Mouse (Mus musculus) small intestine, adult 2 months (tissue): Measurements from ENCODE around the gene Pip4k2a. TPM values are rescaled to one million over a fixed set of nuclear protein-coding genes. Genes with fewer than 3 reads are reported as not detected.

Experiments used
- H3K27ac ChIP-seq: fragments of 200-500 bp; 2 replicates; pipeline ENCODE4 v1.5.1; 2012; ENCODE audit warnings: low read depth, low read length, control low read depth, inconsistent platforms; ENCODE audit not compliant: insufficient read depth
- H3K27me3 ChIP-seq: fragments of 200-500 bp; 2 replicates; pipeline ENCODE4 v1.6.1; 2012; ENCODE audit warnings: mild to moderate bottlenecking, moderate library complexity, low read length, inconsistent platforms; ENCODE audit not compliant: control insufficient read depth, insufficient read depth
- H3K36me3 ChIP-seq: fragments of 200-500 bp; 2 replicates; pipeline ENCODE4 v1.6.1; 2012; ENCODE audit warnings: mild to moderate bottlenecking, low read length, control low read depth, inconsistent platforms; ENCODE audit not compliant: control insufficient read depth, insufficient read depth
- H3K4me1 ChIP-seq: fragments of 200-500 bp; 2 replicates; pipeline ENCODE4 v1.6.1; 2012; ENCODE audit warnings: low read length, inconsistent platforms, mixed read lengths; ENCODE audit not compliant: control insufficient read depth, insufficient read depth, insufficient read length
- H3K4me3 ChIP-seq: fragments of 200-500 bp; 2 replicates; pipeline ENCODE4 v1.5.1; 2012; ENCODE audit warnings: low read depth, mild to moderate bottlenecking, control low read depth, inconsistent platforms, low read length, moderate library complexity
- CTCF ChIP-seq: fragments of 200-500 bp; IDR thresholded peaks from 2 replicates; pipeline ENCODE4 v1.5.1; 2012; ENCODE audit warnings: low read depth, mild to moderate bottlenecking, control low read depth, inconsistent platforms, low read length, moderate library complexity, mixed read lengths; ENCODE audit not compliant: insufficient replicate concordance, insufficient read length; ENCODE audit errors: extremely low read depth
- POLR2A ChIP-seq: fragments of 200-500 bp; IDR thresholded peaks from 2 replicates; pipeline ENCODE4 v1.6.1; 2012; ENCODE audit warnings: low read depth, mild to moderate bottlenecking, control low read depth, inconsistent platforms, low read length, moderate library complexity
- WGBS: fragments of 180-500 bp; shearing (Covaris S2); methylation state at CpG from one replicate; pipeline ENCODE4 v1.1.7; 2018; 5-methylcytosine and 5-hydroxymethylcytosine counted together
- polyA plus RNA-seq: library from polyadenylated mRNA; depleted of rRNA; stranded (reverse); fragments of >200 nt; gene quantifications from 2 replicates; pipeline ENCODE4 v1.2.3, GENCODE M21; 2012

Pip4k2a gene
- polyA plus RNA-seq, 1 experiment = 2.2 TPM

DNA sequence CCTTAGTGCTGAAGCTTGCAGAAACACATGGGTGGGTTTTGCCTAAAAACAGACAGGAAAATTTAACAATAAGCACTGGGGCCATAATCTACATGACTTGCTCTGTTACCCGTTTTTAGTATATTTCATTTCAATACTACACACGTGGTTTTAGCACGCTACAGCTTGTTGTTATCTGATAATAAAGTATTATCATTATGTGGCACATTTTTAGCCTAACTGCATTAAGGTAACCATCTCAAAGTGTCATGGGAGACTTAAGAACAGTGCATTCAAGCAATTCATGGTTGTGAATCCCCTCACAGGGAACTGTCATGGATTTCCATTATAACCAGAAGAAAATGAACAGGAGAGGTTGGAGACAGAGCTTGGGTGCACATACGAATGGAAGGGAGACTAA, 43.5 kb downstream of the Pip4k2a start:
- TF ChIP-seq POLR2A (no peak), CTCF (no peak)
- Histone ChIP-seq H3K4me3 (no peak overlapping the region), H3K4me1 (peaks cover 2% of the 10 kb centered on the region; the same call in 1 of the 2 replicates), H3K27ac (no peak overlapping the region), H3K36me3 (no peaks in the 10 kb centered on the region), H3K27me3 (no peaks in the 10 kb centered on the region)
- WGBS = 56% methylated on average over 4 of the region's 4 CpGs

DNA sequence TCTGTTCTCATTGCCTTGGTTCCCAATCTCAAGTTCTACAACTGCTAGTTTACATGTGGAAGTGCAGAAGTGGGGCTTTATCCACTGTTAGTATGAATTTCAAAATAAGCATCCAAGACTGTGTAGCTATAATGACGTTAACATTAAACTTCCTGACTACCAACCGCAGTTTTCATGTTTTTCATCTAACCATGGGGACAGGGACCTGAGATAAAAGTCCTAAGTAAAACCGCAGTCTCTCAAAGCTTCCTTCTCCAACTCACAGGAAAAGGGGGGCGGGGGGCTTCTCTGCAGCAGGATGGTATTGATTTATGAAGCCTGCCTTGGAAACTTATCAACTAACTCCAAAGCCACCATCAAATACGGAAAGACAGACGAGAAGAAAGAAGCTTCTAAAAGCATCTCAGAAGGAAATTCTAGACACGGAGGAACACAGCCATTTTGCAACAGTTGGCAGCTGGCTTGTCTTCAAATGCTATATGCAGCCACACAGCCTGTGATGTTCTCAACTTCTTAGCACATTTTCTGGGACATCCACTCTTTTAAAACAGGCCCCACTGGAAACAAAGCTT, 45.7 kb downstream of the Pip4k2a start:
- H3K4me3 ChIP-seq = no peak overlapping the region
- H3K27me3 ChIP-seq = no peaks in the 10 kb centered on the region
- WGBS = 33% methylated on average over 7 of the region's 7 CpGs
- H3K36me3 ChIP-seq = no peaks in the 10 kb centered on the region
- H3K4me1 ChIP-seq = peaks cover 2% of the 10 kb centered on the region; the same call in 1 of the 2 replicates
- no peak for TF ChIP-seq POLR2A
- no peak for TF ChIP-seq CTCF
- no peak overlapping the region; the same call in 1 of the 2 replicates for H3K27ac ChIP-seq

DNA sequence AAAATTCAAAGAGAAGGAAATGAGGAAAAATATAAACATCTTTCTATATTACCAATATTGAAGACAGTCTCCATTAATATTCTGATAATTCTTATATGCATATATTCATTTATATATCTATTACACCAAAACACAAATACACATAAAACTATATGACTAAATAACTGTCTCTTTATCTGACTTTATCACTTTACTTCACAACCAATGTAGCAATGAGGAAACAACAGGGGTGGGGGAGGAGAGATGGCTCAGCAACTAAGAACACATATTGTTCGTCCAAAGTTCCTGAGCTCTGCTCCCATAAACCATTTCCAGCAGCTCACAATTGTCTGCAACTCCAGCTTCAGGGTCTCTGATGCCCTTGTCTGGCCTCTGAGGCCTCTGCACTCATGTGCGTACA, 47.2 kb downstream of the Pip4k2a start:
- 61% methylated on average over 2 of the region's 2 CpGs for WGBS
- no peak overlapping the region for H3K27ac ChIP-seq
- H3K27me3 ChIP-seq = no peaks in the 10 kb centered on the region
- H3K4me3 ChIP-seq = no peak overlapping the region
- H3K36me3 ChIP-seq = no peaks in the 10 kb centered on the region
- TF ChIP-seq POLR2A (no peak), CTCF (no peak)
- peaks cover 1% of the 10 kb centered on the region; the same call in 1 of the 2 replicates for H3K4me1 ChIP-seq

DNA sequence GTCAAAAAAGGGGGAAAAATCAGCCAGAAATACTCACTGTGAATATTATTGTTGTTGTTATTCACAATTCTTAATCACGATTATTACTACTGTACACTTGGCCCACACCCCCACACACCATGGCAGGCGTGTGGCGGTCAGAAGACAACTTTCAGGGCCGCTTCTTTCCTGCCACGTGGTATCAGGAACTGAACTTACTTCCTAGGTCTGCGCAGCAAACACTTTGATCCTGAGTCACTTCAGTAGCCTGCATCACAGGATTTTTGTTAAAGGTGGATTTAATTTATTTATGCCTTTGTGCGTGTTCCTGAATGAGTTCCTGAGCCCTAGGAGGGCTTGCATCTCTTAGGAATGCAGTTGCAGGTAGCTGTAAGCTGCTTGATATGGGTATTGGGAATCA, 49.2 kb downstream of the Pip4k2a start:
- TF ChIP-seq CTCF (no peak), POLR2A (no peak)
- WGBS = 70% methylated on average over 7 of the region's 7 CpGs
- Histone ChIP-seq H3K36me3 (no peaks in the 10 kb centered on the region), H3K4me3 (no peak overlapping the region), H3K27me3 (no peaks in the 10 kb centered on the region), H3K4me1 (no peaks in the 10 kb centered on the region), H3K27ac (no peak overlapping the region)

DNA sequence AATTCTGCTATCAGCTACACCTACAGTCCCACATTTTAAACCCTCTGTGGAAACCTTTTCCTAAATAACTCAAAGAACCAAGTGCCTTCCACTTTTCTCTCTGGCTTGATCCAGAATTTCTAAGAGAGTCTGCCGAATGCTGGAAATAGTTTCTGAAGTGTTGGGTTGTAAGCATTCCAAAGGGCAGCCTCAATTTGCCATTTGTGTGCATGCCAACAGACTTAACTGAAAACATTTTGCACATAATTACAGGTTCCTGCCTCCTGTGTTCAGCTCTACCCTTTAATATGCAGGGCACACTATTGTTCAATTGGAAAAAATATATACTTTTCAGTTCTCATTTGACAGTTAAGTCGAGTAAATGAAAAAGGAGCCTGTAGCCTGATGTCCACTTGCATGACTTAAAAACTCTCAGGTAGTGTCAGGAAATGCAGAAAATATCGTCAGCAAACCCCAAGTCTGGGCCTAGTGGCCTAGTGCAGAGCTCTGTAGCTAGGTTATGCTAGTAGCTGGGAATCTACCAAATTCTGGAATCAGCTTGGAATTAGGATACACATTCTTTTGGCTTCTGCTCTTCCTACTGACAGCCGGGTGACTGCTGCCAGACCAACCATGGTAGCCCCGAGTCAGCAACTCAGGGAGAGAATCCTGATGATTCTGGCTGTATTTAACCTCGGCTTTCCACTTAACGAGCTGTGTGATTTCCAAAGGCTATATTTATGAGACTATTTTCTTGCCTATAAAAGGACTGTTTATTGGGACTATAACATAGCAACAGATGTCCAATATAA, 50.1 kb downstream of the Pip4k2a start:
- no peaks in the 10 kb centered on the region for H3K27me3 ChIP-seq
- H3K4me1 ChIP-seq = peaks cover 3% of the 10 kb centered on the region; the same call in 1 of the 2 replicates
- no peak overlapping the region for H3K27ac ChIP-seq
- TF ChIP-seq POLR2A = no peak
- no peak for TF ChIP-seq CTCF
- H3K4me3 ChIP-seq = no peak overlapping the region
- WGBS = 62% methylated on average over 7 of the region's 7 CpGs
- no peaks in the 10 kb centered on the region for H3K36me3 ChIP-seq

DNA sequence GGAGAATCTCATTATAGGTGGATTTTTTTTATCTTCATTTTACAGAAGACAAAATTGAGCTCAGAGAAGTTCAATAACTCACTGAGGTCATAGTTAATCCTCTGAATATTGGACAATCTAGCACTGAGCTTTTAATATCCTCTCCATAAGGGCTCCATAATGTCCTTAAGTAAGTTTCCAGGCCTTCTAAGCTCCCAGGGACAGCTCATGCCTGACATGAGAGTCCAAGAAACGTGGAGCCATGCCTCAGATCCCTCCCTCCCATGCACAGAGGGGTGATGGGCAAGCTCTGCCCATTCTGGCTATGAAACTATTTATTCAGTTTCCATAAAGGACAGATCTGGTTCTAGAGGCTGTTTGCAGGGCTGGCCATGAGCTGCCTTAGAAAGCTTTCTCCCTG, 52.5 kb downstream of the Pip4k2a start:
- Histone ChIP-seq H3K27me3 (no peaks in the 10 kb centered on the region), H3K4me3 (no peak overlapping the region), H3K36me3 (no peaks in the 10 kb centered on the region), H3K27ac (no peak overlapping the region), H3K4me1 (peaks cover 3% of the 10 kb centered on the region; the same call in 1 of the 2 replicates)
- no peak for TF ChIP-seq POLR2A
- no peak for TF ChIP-seq CTCF
- 39% methylated on average over 1 of the region's 1 CpGs for WGBS

DNA sequence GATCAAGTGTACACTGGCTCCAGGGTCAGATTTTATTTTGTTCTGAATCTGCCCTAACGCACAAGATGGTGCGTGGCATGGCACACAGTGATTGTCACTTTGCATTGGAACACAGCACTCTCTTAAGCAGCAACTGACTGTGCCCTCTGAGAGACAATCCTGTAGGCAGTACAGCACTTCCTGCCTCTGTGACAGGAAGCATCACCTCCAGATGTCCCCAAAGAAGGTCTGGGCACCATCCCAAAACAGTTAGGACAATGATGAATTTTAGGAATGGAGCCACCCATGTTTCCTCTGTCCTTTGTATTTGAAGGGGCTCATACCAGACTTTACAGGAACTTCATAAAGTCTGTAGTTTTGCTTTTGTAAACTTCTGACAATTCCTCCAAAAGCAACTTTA, 54.0 kb downstream of the Pip4k2a start:
- 87% methylated on average over 2 of the region's 2 CpGs for WGBS
- no peak for TF ChIP-seq CTCF
- TF ChIP-seq POLR2A = no peak
- no peaks in the 10 kb centered on the region for H3K36me3 ChIP-seq
- H3K4me1 ChIP-seq = peaks cover 3% of the 10 kb centered on the region; the same call in 1 of the 2 replicates
- no peak overlapping the region for H3K27ac ChIP-seq
- no peaks in the 10 kb centered on the region for H3K27me3 ChIP-seq
- no peak overlapping the region for H3K4me3 ChIP-seq
